Mouse (Mus musculus) stomach, postnatal 0 days (tissue): Measurements from ENCODE around the gene Pih1d1. TPM values are rescaled to one million over a fixed set of nuclear protein-coding genes. Genes with fewer than 3 reads are reported as not detected.

Experiments
- ATAC-seq: fragments of 200-750 bp; cut with Nextera tagmentation; 2 replicates; pipeline ENCODE4 v1.8.0; 2017; ENCODE audit not compliant: low FRiP score, low TSS enrichment
- DNase-seq: peaks from one replicate; pipeline ENCODE4 v3.0.0-alpha.2; 2016; ENCODE audit warnings: low spot score
- H3K27ac ChIP-seq: fragments of 300-500 bp; sonication (generic); replicated peaks from 2 replicates; pipeline ENCODE4 v1.5.1; 2014; ENCODE audit warnings: mild to moderate bottlenecking, control low read depth
- H3K27me3 ChIP-seq: fragments of 300-500 bp; sonication (generic); 2 replicates; pipeline ENCODE4 v1.6.1; 2014; ENCODE audit warnings: low read length; ENCODE audit not compliant: control insufficient read depth, insufficient read depth
- H3K36me3 ChIP-seq: fragments of 300-500 bp; sonication (generic); 2 replicates; pipeline ENCODE4 v1.6.1; 2014; ENCODE audit warnings: low read length, mixed read lengths; ENCODE audit not compliant: control insufficient read depth, insufficient read depth
- H3K4me1 ChIP-seq: fragments of 300-500 bp; sonication (generic); replicated peaks from 2 replicates; pipeline ENCODE4 v1.6.1; 2014; ENCODE audit warnings: antibody characterized with exemption; ENCODE audit not compliant: control insufficient read depth, insufficient read depth
- H3K4me2 ChIP-seq: fragments of 300-500 bp; sonication (generic); replicated peaks from 2 replicates; pipeline ENCODE4 v1.6.1; 2014; ENCODE audit warnings: low read depth, mild to moderate bottlenecking, control low read depth, moderate library complexity
- H3K4me3 ChIP-seq: fragments of 300-500 bp; sonication (generic); 2 replicates; pipeline ENCODE4 v1.5.1; 2014; ENCODE audit warnings: low read depth, low read length, control low read depth
- H3K9ac ChIP-seq: fragments of 300-500 bp; sonication (generic); 2 replicates; pipeline ENCODE4 v1.6.1; 2014; ENCODE audit warnings: mild to moderate bottlenecking, low read length, control low read depth, mixed read lengths
- H3K9me3 ChIP-seq: fragments of 300-500 bp; sonication (generic); 2 replicates; pipeline ENCODE4 v1.6.1; 2016; ENCODE audit warnings: low read length; ENCODE audit not compliant: control insufficient read depth
- CTCF ChIP-seq: IDR thresholded peaks from 2 replicates; pipeline ENCODE4 v1.5.1; 2016; ENCODE audit warnings: antibody characterized with exemption, low read depth, mild to moderate bottlenecking, moderate library complexity
- EP300 ChIP-seq: optimal IDR thresholded peaks from 2 replicates; pipeline ENCODE3; 2016; ENCODE audit warnings: antibody characterized with exemption
- WGBS: fragments of 180-500 bp; shearing (Covaris S2); extraction: QIAGEN DNeasy Blood & Tissue Kit; methylation state at CpG from one replicate; pipeline ENCODE4 v1.1.7; 2014; 5-methylcytosine and 5-hydroxymethylcytosine counted together
- polyA plus RNA-seq: library from polyadenylated mRNA; unstranded; fragments of >200 nt; fragmentation: Nextera tagmentation; extraction: Ambion mirVana; gene quantifications from 2 replicates; pipeline ENCODE4 v1.2.1, GENCODE M21; 2015

Gene Pih1d1
- polyA plus RNA-seq, 1 experiment from 2014 or later: 49.0 TPM

GRCm38 (mm10) chr7:45163735-45164490 lies 9.8 kb downstream of the Pih1d1 start, which contains the start of gene Slc17a7:
Slc17a7 (plus strand) TSS chr7:45163949.
- ATAC-seq: 0 out of 2 replicates have a peak, but pooled peaks have one; percentile 34
- peak within 1 kb of the TSS; percentile 57 for H3K4me2 ChIP-seq
- H3K9me3 ChIP-seq: no peaks in the 10 kb centered on the region
- H3K27me3 ChIP-seq: peaks cover 15% of the 10 kb centered on the region; the same call in 1 of the 2 replicates
- H3K4me1 ChIP-seq: peaks cover 4% of the 10 kb centered on the region; the same call in 1 of the 2 replicates
- DNase-seq: peak; percentile 70
- peak within 1 kb of the TSS; percentile 41 for H3K9ac ChIP-seq
- WGBS: 2% methylated on average over 20 of the region's 41 CpGs
- TF ChIP-seq EP300 (no peak), CTCF (no peak)
- no peak within 1 kb of the TSS for H3K27ac ChIP-seq
- H3K36me3 ChIP-seq: peaks cover 2% of the 10 kb centered on the region; the same call in 1 of the 2 replicates
- peak within 1 kb of the TSS; percentile 34 for H3K4me3 ChIP-seq

GRCm38 (mm10) chr7:45164833-45165232 lies 10.7 kb downstream of the Pih1d1 start:
- H3K9ac ChIP-seq: no peak overlapping the region
- peaks cover 6% of the 10 kb centered on the region for H3K9me3 ChIP-seq
- H3K36me3 ChIP-seq: peaks cover 2% of the 10 kb centered on the region; the same call in 1 of the 2 replicates
- WGBS: 74% methylated on average over 5 of the region's 5 CpGs
- no peak for ATAC-seq
- peaks cover 22% of the 10 kb centered on the region; the same call in 1 of the 2 replicates for H3K27me3 ChIP-seq
- no peak overlapping the region for H3K4me3 ChIP-seq
- TF ChIP-seq CTCF (no peak), EP300 (no peak)
- no peak for DNase-seq
- H3K4me1 ChIP-seq: peaks cover 4% of the 10 kb centered on the region; the same call in 1 of the 2 replicates
- H3K4me2 ChIP-seq: no peak overlapping the region
- no peak overlapping the region for H3K27ac ChIP-seq

- Histone ChIP-seq H3K27me3 (peaks cover 22% of the 10 kb centered on the region; the same call in 1 of the 2 replicates), H3K4me1 (peaks cover 4% of the 10 kb centered on the region; the same call in 1 of the 2 replicates), H3K4me2 (no peak overlapping the region), H3K9me3 (peaks cover 11% of the 10 kb centered on the region), H3K9ac (no peak overlapping the region), H3K4me3 (no peak overlapping the region), H3K36me3 (no peaks in the 10 kb centered on the region), H3K27ac (no peak overlapping the region)
- DNase-seq: no peak
- TF ChIP-seq EP300 (no peak), CTCF (no peak)
- 55% methylated on average over 11 of the region's 11 CpGs for WGBS
- ATAC-seq: no peak
Measured at GRCm38 (mm10) chr7:45165701-45166100, 11.6 kb downstream of the Pih1d1 start.

- no peak for ATAC-seq
- Histone ChIP-seq H3K36me3 (no peaks in the 10 kb centered on the region), H3K9me3 (peaks cover 11% of the 10 kb centered on the region), H3K27me3 (peaks cover 22% of the 10 kb centered on the region; the same call in 1 of the 2 replicates), H3K4me2 (no peak overlapping the region), H3K27ac (no peak overlapping the region), H3K4me1 (peaks cover 4% of the 10 kb centered on the region; the same call in 1 of the 2 replicates), H3K9ac (no peak overlapping the region), H3K4me3 (no peak overlapping the region)
- no peak for DNase-seq
- WGBS: 25% methylated on average over 10 of the region's 10 CpGs
- TF ChIP-seq CTCF (no peak), EP300 (no peak)
Measured at GRCm38 (mm10) chr7:45166950-45167401, 12.9 kb downstream of the Pih1d1 start.

GRCm38 (mm10) chr7:45167761-45168445 lies 13.8 kb downstream of the Pih1d1 start:
- H3K4me3 ChIP-seq: no peak overlapping the region
- no peak overlapping the region for H3K27ac ChIP-seq
- peaks cover 11% of the 10 kb centered on the region for H3K9me3 ChIP-seq
- TF ChIP-seq CTCF: no peak
- TF ChIP-seq EP300: no peak
- peaks cover 22% of the 10 kb centered on the region; the same call in 1 of the 2 replicates for H3K27me3 ChIP-seq
- DNase-seq (no peak), ATAC-seq (no peak)
- peaks cover 4% of the 10 kb centered on the region; the same call in 1 of the 2 replicates for H3K4me1 ChIP-seq
- 4% methylated on average over 19 of the region's 19 CpGs for WGBS
- no peak overlapping the region for H3K9ac ChIP-seq
- no peak overlapping the region for H3K4me2 ChIP-seq
- no peaks in the 10 kb centered on the region for H3K36me3 ChIP-seq
